Mouse (Mus musculus) bone marrow, adult 2 months (tissue): ENCODE measurements around the gene Hrct1.

Experiments used
- CTCF ChIP-seq: fragments of 200-500 bp; IDR thresholded peaks from 2 replicates; pipeline ENCODE4 v1.5.1; 2011; ENCODE audit warnings: low read length, control low read depth; ENCODE audit not compliant: control insufficient read depth, insufficient read depth
- POLR2A ChIP-seq: fragments of 200-500 bp; IDR thresholded peaks from 2 replicates; pipeline ENCODE4 v1.6.1; 2011; ENCODE audit warnings: low read depth, mild to moderate bottlenecking, control low read depth, low read length, borderline replicate concordance; ENCODE audit not compliant: control insufficient read depth

DNA sequence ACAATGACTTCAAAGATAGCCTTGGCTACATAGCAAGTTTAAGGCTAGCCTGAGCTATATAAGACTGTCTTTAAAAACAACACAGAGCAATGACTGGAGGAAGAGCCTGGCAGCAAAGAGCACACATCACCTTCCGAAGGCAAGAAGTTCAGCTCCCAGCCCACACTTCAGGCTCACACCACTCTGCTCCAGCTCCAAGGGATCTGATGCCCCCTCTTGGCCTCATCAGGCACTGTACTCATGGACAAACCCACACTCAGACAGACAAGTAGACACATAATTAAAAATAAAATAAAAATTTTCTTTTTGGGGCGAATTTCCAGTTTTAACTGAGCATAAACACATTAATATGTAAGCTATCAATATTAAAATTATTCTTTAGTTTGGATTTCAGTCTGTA, 34.3 kb downstream of the Hrct1 start:
- TF ChIP-seq POLR2A (no peak), CTCF (no peak)
